Mouse (Mus musculus) embryonic facial prominence, embryonic 13.5 days (tissue): ENCODE measurements around the gene Lrch1. TPM values are rescaled to one million over a fixed set of nuclear protein-coding genes. Genes with fewer than 3 reads are reported as not detected.

Experiments
- ATAC-seq: fragments of 200-750 bp; cut with Nextera tagmentation; 2 replicates; pipeline ENCODE4 v1.8.0; 2017; ENCODE audit warnings: low read depth; ENCODE audit not compliant: insufficient number of reproducible peaks, insufficient read depth, low FRiP score, low TSS enrichment
- H3K27ac ChIP-seq: fragments of 300-500 bp; sonication (generic); 2 replicates; pipeline ENCODE4 v1.5.1; 2015; ENCODE audit warnings: moderate library complexity, mild to moderate bottlenecking, inconsistent platforms
- H3K27me3 ChIP-seq: fragments of 300-500 bp; sonication (generic); 2 replicates; pipeline ENCODE4 v1.6.1; 2015; ENCODE audit warnings: mild to moderate bottlenecking, inconsistent platforms
- H3K36me3 ChIP-seq: fragments of 300-500 bp; sonication (generic); 2 replicates; pipeline ENCODE4 v1.6.1; 2015; ENCODE audit warnings: mild to moderate bottlenecking, inconsistent platforms
- H3K4me1 ChIP-seq: fragments of 300-500 bp; sonication (generic); 2 replicates; pipeline ENCODE4 v1.6.1; 2015; ENCODE audit warnings: inconsistent platforms
- H3K4me2 ChIP-seq: fragments of 300-500 bp; sonication (generic); 2 replicates; pipeline ENCODE4 v1.6.1; 2015; ENCODE audit warnings: moderate library complexity, mild to moderate bottlenecking, inconsistent platforms
- H3K4me3 ChIP-seq: fragments of 300-500 bp; sonication (generic); 2 replicates; pipeline ENCODE4 v1.5.1; 2015; ENCODE audit warnings: mild to moderate bottlenecking, inconsistent platforms
- H3K9ac ChIP-seq: fragments of 300-500 bp; sonication (generic); 2 replicates; pipeline ENCODE4 v1.6.1; 2015; ENCODE audit warnings: mild to moderate bottlenecking, inconsistent platforms
- H3K9me3 ChIP-seq: fragments of 300-500 bp; sonication (generic); 2 replicates; pipeline ENCODE4 v1.6.1; 2016; ENCODE audit warnings: inconsistent platforms
- WGBS: fragments of 180-500 bp; shearing (Covaris S2); methylation state at CpG from one replicate; pipeline ENCODE4 v1.1.7; 2015; ENCODE audit warnings: mixed read lengths; 5-methylcytosine and 5-hydroxymethylcytosine counted together
- polyA plus RNA-seq: library from polyadenylated mRNA; unstranded; fragments of >200 nt; fragmentation: Nextera tagmentation; extraction: Ambion mirVana; gene quantifications from 2 replicates; pipeline ENCODE4 v1.2.1, GENCODE M21; 2015

Gene Lrch1
- polyA plus RNA-seq, 1 experiment from 2014 or later = 16.8 TPM

DNA sequence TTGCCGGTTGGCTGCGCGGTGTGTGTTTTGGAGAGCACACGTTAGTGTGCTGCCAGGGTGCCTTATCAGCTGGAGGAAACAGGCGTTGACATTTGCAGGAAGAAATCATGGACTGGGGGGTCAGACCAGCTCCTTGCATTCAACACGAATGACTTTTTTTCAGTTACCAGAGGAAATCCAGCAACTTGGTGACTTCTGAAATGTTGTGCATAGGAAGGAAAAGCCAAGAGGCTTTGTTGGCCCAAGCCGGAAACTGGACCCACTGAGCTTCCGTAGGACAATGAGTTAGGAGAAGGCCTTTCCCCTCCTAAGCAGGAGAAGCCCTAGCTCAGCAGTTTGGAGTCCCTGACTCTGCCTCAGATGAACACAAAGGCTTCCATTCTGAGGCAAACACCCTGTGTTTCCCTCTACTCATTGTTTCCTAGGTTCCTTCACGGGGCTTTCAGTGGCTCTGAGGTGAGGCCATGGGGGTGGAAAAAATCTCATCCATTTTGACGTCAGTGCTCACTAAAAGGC, 26.5 kb upstream of the Lrch1 start:
- Histone ChIP-seq H3K27me3 (no peaks in the 10 kb centered on the region), H3K27ac (no peak overlapping the region), H3K36me3 (no peaks in the 10 kb centered on the region), H3K9ac (no peak overlapping the region), H3K4me2 (no peak overlapping the region), H3K9me3 (no peaks in the 10 kb centered on the region), H3K4me1 (no peaks in the 10 kb centered on the region), H3K4me3 (no peak overlapping the region)
- WGBS = 71% methylated on average over 10 of the region's 10 CpGs
- ATAC-seq = no peak

GRCm38 (mm10) chr14:74972687-74973086, 25.0 kb upstream of the Lrch1 start:
- 79% methylated on average over 5 of the region's 5 CpGs for WGBS
- no peak for ATAC-seq
- no peak overlapping the region for H3K9ac ChIP-seq
- no peak overlapping the region for H3K4me3 ChIP-seq
- H3K4me1 ChIP-seq = no peaks in the 10 kb centered on the region
- no peak overlapping the region for H3K27ac ChIP-seq
- no peaks in the 10 kb centered on the region for H3K36me3 ChIP-seq
- no peaks in the 10 kb centered on the region for H3K9me3 ChIP-seq
- H3K27me3 ChIP-seq = no peaks in the 10 kb centered on the region
- H3K4me2 ChIP-seq = no peak overlapping the region

GRCm38 (mm10) chr14:74972216-74972615, 24.5 kb upstream of the Lrch1 start:
- Histone ChIP-seq H3K9ac (no peak overlapping the region), H3K9me3 (no peaks in the 10 kb centered on the region), H3K27ac (no peak overlapping the region), H3K4me2 (no peak overlapping the region), H3K4me1 (no peaks in the 10 kb centered on the region), H3K4me3 (no peak overlapping the region), H3K36me3 (no peaks in the 10 kb centered on the region), H3K27me3 (no peaks in the 10 kb centered on the region)
- ATAC-seq = no peak
- 39% methylated on average over 3 of the region's 3 CpGs for WGBS

- no peak for ATAC-seq
- H3K4me3 ChIP-seq = no peak overlapping the region
- H3K27me3 ChIP-seq = no peaks in the 10 kb centered on the region
- no peak overlapping the region for H3K4me2 ChIP-seq
- H3K27ac ChIP-seq = no peak overlapping the region
- H3K9me3 ChIP-seq = no peaks in the 10 kb centered on the region
- no peak overlapping the region for H3K9ac ChIP-seq
- no peaks in the 10 kb centered on the region for H3K36me3 ChIP-seq
- WGBS = 24% methylated on average over 3 of the region's 3 CpGs
- H3K4me1 ChIP-seq = peaks cover 11% of the 10 kb centered on the region
Observed at GRCm38 (mm10) chr14:74963402-74963764, 15.7 kb upstream of the Lrch1 start.

GRCm38 (mm10) chr14:74962713-74963401, 15.2 kb upstream of the Lrch1 start:
- no peak for ATAC-seq
- H3K9ac ChIP-seq = no peak overlapping the region
- H3K9me3 ChIP-seq = no peaks in the 10 kb centered on the region
- H3K27ac ChIP-seq = no peak overlapping the region
- 55% methylated on average over 8 of the region's 8 CpGs for WGBS
- peaks cover 11% of the 10 kb centered on the region for H3K4me1 ChIP-seq
- H3K27me3 ChIP-seq = no peaks in the 10 kb centered on the region
- no peaks in the 10 kb centered on the region for H3K36me3 ChIP-seq
- H3K4me3 ChIP-seq = no peak overlapping the region
- no peak overlapping the region for H3K4me2 ChIP-seq

GRCm38 (mm10) chr14:74960568-74960967, 12.9 kb upstream of the Lrch1 start:
- Histone ChIP-seq H3K4me3 (no peak overlapping the region), H3K27me3 (no peaks in the 10 kb centered on the region), H3K9ac (no peak overlapping the region), H3K4me2 (no peak overlapping the region), H3K36me3 (no peaks in the 10 kb centered on the region), H3K4me1 (peaks cover 11% of the 10 kb centered on the region), H3K9me3 (no peaks in the 10 kb centered on the region), H3K27ac (no peak overlapping the region)
- no peak for ATAC-seq
- 80% methylated on average over 5 of the region's 5 CpGs for WGBS

GRCm38 (mm10) chr14:74956702-74957101, 9.0 kb upstream of the Lrch1 start:
- Histone ChIP-seq H3K27me3 (no peaks in the 10 kb centered on the region), H3K36me3 (no peaks in the 10 kb centered on the region), H3K9ac (no peak overlapping the region), H3K4me3 (no peak overlapping the region), H3K4me2 (no peak overlapping the region), H3K4me1 (no peaks in the 10 kb centered on the region), H3K27ac (no peak overlapping the region), H3K9me3 (no peaks in the 10 kb centered on the region)
- no peak for ATAC-seq
- WGBS = 33% methylated on average over 2 of the region's 2 CpGs

DNA sequence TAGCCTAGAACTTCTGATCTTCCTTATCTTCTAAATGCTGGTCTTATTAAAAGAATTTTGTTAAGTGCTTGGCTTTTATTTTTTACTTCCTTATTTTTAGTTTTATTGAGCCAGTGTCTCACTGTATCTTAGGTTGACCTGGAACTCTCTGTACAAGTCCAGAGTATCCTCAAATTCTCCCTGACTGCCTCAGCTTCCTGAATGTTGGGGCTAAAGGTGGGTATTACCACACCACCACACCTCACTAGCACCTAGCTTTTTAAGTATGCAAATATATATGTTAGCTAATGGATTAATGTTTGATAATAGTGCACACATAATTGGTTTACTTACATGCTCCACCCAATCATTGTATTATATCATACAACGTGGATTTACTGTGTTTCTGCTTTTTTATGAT, 8.6 kb upstream of the Lrch1 start:
- Histone ChIP-seq H3K9me3 (no peaks in the 10 kb centered on the region), H3K4me2 (no peak overlapping the region), H3K27ac (no peak overlapping the region), H3K36me3 (no peaks in the 10 kb centered on the region), H3K27me3 (no peaks in the 10 kb centered on the region), H3K4me3 (no peak overlapping the region), H3K4me1 (no peaks in the 10 kb centered on the region), H3K9ac (no peak overlapping the region)
- 78% methylated on average over 1 of the region's 1 CpGs for WGBS
- no peak for ATAC-seq

DNA sequence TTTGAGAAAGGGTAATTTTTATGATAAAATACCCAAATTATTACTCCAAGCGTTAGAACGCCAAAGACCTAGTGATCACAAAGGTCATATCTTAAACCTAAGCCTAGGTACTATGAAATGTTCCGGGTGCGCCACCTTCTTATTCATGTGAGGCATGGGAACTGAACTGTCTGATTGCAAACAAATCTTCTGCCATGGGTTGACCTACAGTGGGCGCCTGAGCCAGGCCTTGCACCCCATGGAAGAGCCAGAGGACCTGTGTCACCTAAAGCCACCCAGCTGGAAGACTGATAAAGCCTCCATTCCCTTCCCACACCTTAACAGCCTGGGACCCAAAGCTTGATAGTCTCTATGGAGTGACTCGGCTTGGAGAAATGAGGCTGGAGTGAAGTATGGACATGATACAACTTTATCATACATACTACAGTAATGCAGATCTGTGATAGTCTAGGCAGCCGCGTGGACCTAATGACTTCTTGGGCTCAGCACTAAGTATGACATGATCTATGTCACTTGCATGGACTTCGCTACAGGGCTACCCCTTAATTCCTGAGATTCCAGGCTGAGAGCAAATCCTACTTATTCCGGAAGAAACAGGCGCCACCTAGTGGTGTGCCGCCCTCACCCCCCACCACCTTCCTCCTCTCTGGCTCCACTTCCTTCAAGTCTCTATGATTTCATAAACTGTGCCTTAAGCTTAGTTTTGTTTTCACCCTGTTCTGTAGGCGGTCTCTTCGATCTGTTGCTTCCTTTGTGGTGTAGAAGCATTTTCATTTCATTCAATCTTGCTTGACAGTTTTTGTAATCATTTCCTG, 957 bp upstream of the Lrch1 start:
- Histone ChIP-seq H3K36me3 (no peaks in the 10 kb centered on the region), H3K27ac (peak overlapping the region; percentile 94; the same call in 1 of the 2 replicates), H3K4me2 (peak overlapping the region; percentile 67), H3K9me3 (no peaks in the 10 kb centered on the region), H3K9ac (no peak overlapping the region; the same call in 1 of the 2 replicates), H3K4me3 (peak overlapping the region; percentile 77), H3K27me3 (no peaks in the 10 kb centered on the region), H3K4me1 (peaks cover 24% of the 10 kb centered on the region)
- ATAC-seq = no peak
- WGBS = 48% methylated on average over 14 of the region's 14 CpGs

DNA sequence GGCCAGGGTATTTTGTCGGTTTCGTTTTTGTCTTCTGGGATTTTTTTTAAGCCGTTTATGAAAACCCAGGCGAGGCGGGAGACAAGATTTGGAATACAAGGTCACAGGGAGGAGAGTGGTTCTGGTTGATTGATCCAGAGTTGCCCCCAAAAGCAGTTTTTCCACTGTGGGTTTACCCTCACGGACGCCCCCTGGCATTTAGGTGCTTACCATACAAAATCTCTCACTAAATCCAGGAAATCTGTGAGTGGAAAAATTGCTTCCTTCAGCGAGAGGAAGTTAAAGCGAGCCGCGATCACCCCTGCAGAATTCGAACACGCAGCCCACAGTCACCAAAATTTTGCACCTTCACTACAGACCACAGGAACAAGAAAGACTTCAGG, 329 bp upstream of the Lrch1 start:
- WGBS = 22% methylated on average over 13 of the region's 13 CpGs
- Histone ChIP-seq H3K4me2 (peak overlapping the region; percentile 67), H3K27ac (peak overlapping the region; percentile 94), H3K9ac (peak overlapping the region; percentile 91), H3K27me3 (no peaks in the 10 kb centered on the region), H3K4me1 (peaks cover 26% of the 10 kb centered on the region), H3K4me3 (peak overlapping the region; percentile 77), H3K9me3 (no peaks in the 10 kb centered on the region), H3K36me3 (no peaks in the 10 kb centered on the region)
- no peak for ATAC-seq

DNA sequence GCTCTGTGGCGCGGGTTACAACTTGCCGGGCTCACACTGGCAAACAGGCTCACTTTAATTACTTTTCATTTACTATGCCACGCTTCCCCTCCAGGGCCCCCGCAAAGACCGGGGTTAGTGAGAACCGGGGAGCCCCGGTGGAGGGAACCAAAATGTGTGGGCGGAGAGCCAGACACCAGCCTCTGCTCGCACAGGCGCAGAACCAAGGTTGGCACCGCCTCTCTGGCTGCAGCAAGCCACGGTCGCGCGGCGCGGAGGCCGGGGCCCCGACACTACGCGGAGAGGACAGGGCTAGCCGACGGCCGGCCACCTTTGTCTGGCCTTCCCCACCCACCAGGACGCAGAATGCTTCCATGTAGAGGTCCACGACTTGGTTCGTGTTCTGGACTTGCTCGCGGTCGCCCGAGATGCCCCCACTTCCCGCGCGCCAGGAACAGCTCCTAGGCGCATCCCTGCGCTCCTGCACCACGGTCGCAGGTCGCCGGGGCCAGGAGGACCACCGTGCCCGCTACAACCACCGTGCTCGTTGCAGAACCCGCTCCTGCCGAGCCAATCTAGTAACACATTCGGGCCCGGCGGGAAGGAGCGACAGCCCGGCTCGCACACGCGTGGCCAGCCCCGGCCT, 813 bp downstream of the Lrch1 start:
- Histone ChIP-seq H3K4me2 (peak overlapping the region; percentile 67), H3K9me3 (no peaks in the 10 kb centered on the region), H3K36me3 (no peaks in the 10 kb centered on the region), H3K4me3 (peak overlapping the region; percentile 77), H3K27ac (peak overlapping the region; percentile 94), H3K9ac (peak overlapping the region; percentile 91), H3K4me1 (peaks cover 30% of the 10 kb centered on the region), H3K27me3 (no peaks in the 10 kb centered on the region)
- peak; percentile 79 for ATAC-seq
- under 1% methylated on average over 56 of the region's 56 CpGs for WGBS
